Mouse (Mus musculus): ENCODE measurements at regions not wholly inside any gene's neighbourhood (a gene's known extent, or its start where the extent isn't known, plus 50 kb on each side); places are given as distances from the start of the nearest gene placed in this dataset.
"Not testable (repeated sequence)": the region's sequence is repeated elsewhere in the genome, so short reads cannot be mapped to it uniquely, and the experiment has no call there.

GRCm38 (mm10) chr4:51599984-51600747 is 383.7 kb downstream of the Cylc2 start:
- ATAC-seq (replicated peaks; ENCODE audit: low FRiP score) = no peak
- no peak for DNase-seq (ENCODE audit: low spot score)
- no peaks in the 10 kb centered on the region for H3K36me3 ChIP-seq (ENCODE audit: control insufficient read depth, insufficient read depth, low read length)
- no peak overlapping the region for H3K4me3 ChIP-seq (ENCODE audit: low read depth, low read length)
- no peaks in the 10 kb centered on the region for H3K4me1 ChIP-seq (replicated peaks; ENCODE audit: control insufficient read depth, insufficient read depth, low read length)
- no peak overlapping the region for H3K9ac ChIP-seq (ENCODE audit: low read length)
- H3K27me3 ChIP-seq (ENCODE audit: control insufficient read depth, insufficient read depth, low read length) = no peaks in the 10 kb centered on the region
- WGBS = 91% methylated on average over 6 of the region's 6 CpGs
- no peak overlapping the region for H3K27ac ChIP-seq (ENCODE audit: low read depth, low read length)
- H3K4me2 ChIP-seq (ENCODE audit: low read depth, low read length, severe bottlenecking) = no peak overlapping the region
- no peaks in the 10 kb centered on the region for H3K9me3 ChIP-seq (ENCODE audit: control insufficient read depth, low read length)

- WGBS = 64% methylated on average over 3 of the region's 3 CpGs
- DNase-seq (ENCODE audit: low spot score) = no peak
Observed at GRCm38 (mm10) chr4:51627289-51627688, 410.8 kb downstream of the Cylc2 start.

GRCm38 (mm10) chr4:51633471-51633870 is 417.0 kb downstream of the Cylc2 start:
- no peaks in the 10 kb centered on the region for H3K4me1 ChIP-seq (replicated peaks; ENCODE audit: control insufficient read depth, insufficient read depth, low read length)
- no peaks in the 10 kb centered on the region for H3K27me3 ChIP-seq (ENCODE audit: control insufficient read depth, insufficient read depth, low read length)
- DNase-seq (ENCODE audit: low spot score) (no peak), ATAC-seq (replicated peaks; ENCODE audit: low FRiP score) (no peak)
- no peak overlapping the region for H3K27ac ChIP-seq (ENCODE audit: low read depth, low read length)
- H3K4me3 ChIP-seq (ENCODE audit: low read depth, low read length) = no peak overlapping the region
- no peaks in the 10 kb centered on the region for H3K36me3 ChIP-seq (ENCODE audit: control insufficient read depth, insufficient read depth, low read length)
- H3K9me3 ChIP-seq (ENCODE audit: control insufficient read depth, low read length) = no peaks in the 10 kb centered on the region
- H3K9ac ChIP-seq (ENCODE audit: low read length) = no peak overlapping the region
- no peak overlapping the region for H3K4me2 ChIP-seq (ENCODE audit: low read depth, low read length, severe bottlenecking)
- 88% methylated on average over 1 of the region's 1 CpGs for WGBS

More at GRCm38 (mm10) chr4:51627289-51627688, 410.8 kb downstream of the Cylc2 start:
- H3K9me3 ChIP-seq (ENCODE audit: control insufficient read depth, low read length) = no peaks in the 10 kb centered on the region
- no peaks in the 10 kb centered on the region for H3K36me3 ChIP-seq (ENCODE audit: control insufficient read depth, insufficient read depth, low read length)
- H3K9ac ChIP-seq (ENCODE audit: low read length) = no peak overlapping the region
- no peak for ATAC-seq (replicated peaks; ENCODE audit: low FRiP score)
- H3K4me1 ChIP-seq (replicated peaks; ENCODE audit: control insufficient read depth, insufficient read depth, low read length) = no peaks in the 10 kb centered on the region
- no peak overlapping the region for H3K27ac ChIP-seq (ENCODE audit: low read depth, low read length)
- no peaks in the 10 kb centered on the region for H3K27me3 ChIP-seq (ENCODE audit: control insufficient read depth, insufficient read depth, low read length)
- no peak overlapping the region for H3K4me2 ChIP-seq (ENCODE audit: low read depth, low read length, severe bottlenecking)
- H3K4me3 ChIP-seq (ENCODE audit: low read depth, low read length) = no peak overlapping the region

- Histone ChIP-seq H3K4me3 (ENCODE audit: low read depth, low read length) (no peak overlapping the region), H3K27me3 (ENCODE audit: control insufficient read depth, insufficient read depth, low read length) (no peaks in the 10 kb centered on the region), H3K9me3 (ENCODE audit: control insufficient read depth, low read length) (no peaks in the 10 kb centered on the region), H3K36me3 (ENCODE audit: control insufficient read depth, insufficient read depth, low read length) (no peaks in the 10 kb centered on the region), H3K9ac (ENCODE audit: low read length) (no peak overlapping the region), H3K27ac (ENCODE audit: low read depth, low read length) (no peak overlapping the region), H3K4me1 (replicated peaks; ENCODE audit: control insufficient read depth, insufficient read depth, low read length) (no peaks in the 10 kb centered on the region), H3K4me2 (ENCODE audit: low read depth, low read length, severe bottlenecking) (no peak overlapping the region)
- ATAC-seq (replicated peaks; ENCODE audit: low FRiP score) (no peak), DNase-seq (ENCODE audit: low spot score) (no peak)
- WGBS = 84% methylated on average over 2 of the region's 2 CpGs
Observed at GRCm38 (mm10) chr4:51657325-51657724, 440.8 kb downstream of the Cylc2 start.

- Histone ChIP-seq H3K27ac (ENCODE audit: low read depth, low read length) (no peak overlapping the region), H3K36me3 (ENCODE audit: control insufficient read depth, insufficient read depth, low read length) (no peaks in the 10 kb centered on the region), H3K27me3 (ENCODE audit: control insufficient read depth, insufficient read depth, low read length) (no peaks in the 10 kb centered on the region), H3K4me1 (replicated peaks; ENCODE audit: control insufficient read depth, insufficient read depth, low read length) (no peaks in the 10 kb centered on the region), H3K9ac (ENCODE audit: low read length) (no peak overlapping the region), H3K4me2 (ENCODE audit: low read depth, low read length, severe bottlenecking) (no peak overlapping the region), H3K9me3 (ENCODE audit: control insufficient read depth, low read length) (no peaks in the 10 kb centered on the region), H3K4me3 (ENCODE audit: low read depth, low read length) (no peak overlapping the region)
- ATAC-seq (replicated peaks; ENCODE audit: low FRiP score) (no peak), DNase-seq (ENCODE audit: low spot score) (no peak)
Observed at GRCm38 (mm10) chr4:51658286-51658685, 441.8 kb downstream of the Cylc2 start.

GRCm38 (mm10) chr4:51671516-51671915 is 455.0 kb downstream of the Cylc2 start:
- H3K9ac ChIP-seq (ENCODE audit: low read length) = no peak overlapping the region
- H3K27me3 ChIP-seq (ENCODE audit: control insufficient read depth, insufficient read depth, low read length) = no peaks in the 10 kb centered on the region
- no peak overlapping the region for H3K4me3 ChIP-seq (ENCODE audit: low read depth, low read length)
- H3K36me3 ChIP-seq (ENCODE audit: control insufficient read depth, insufficient read depth, low read length) = no peaks in the 10 kb centered on the region
- no peak overlapping the region for H3K27ac ChIP-seq (ENCODE audit: low read depth, low read length)
- DNase-seq (ENCODE audit: low spot score) = no peak
- no peaks in the 10 kb centered on the region for H3K9me3 ChIP-seq (ENCODE audit: control insufficient read depth, low read length)
- H3K4me2 ChIP-seq (ENCODE audit: low read depth, low read length, severe bottlenecking) = no peak overlapping the region
- no peaks in the 10 kb centered on the region for H3K4me1 ChIP-seq (replicated peaks; ENCODE audit: control insufficient read depth, insufficient read depth, low read length)
- 87% methylated on average over 2 of the region's 2 CpGs for WGBS
- ATAC-seq (replicated peaks; ENCODE audit: low FRiP score) = no peak

GRCm38 (mm10) chr4:51674406-51674805 is 457.9 kb downstream of the Cylc2 start:
- WGBS = 95% methylated on average over 1 of the region's 1 CpGs
- no peaks in the 10 kb centered on the region for H3K27me3 ChIP-seq (ENCODE audit: control insufficient read depth, insufficient read depth, low read length)

GRCm38 (mm10) chr4:51679097-51679496 is 462.6 kb downstream of the Cylc2 start:
- no peak overlapping the region for H3K4me2 ChIP-seq (ENCODE audit: low read depth, low read length, severe bottlenecking)
- H3K36me3 ChIP-seq (ENCODE audit: control insufficient read depth, insufficient read depth, low read length) = no peaks in the 10 kb centered on the region
- no peak overlapping the region for H3K27ac ChIP-seq (ENCODE audit: low read depth, low read length)
- DNase-seq (ENCODE audit: low spot score) (no peak), ATAC-seq (replicated peaks; ENCODE audit: low FRiP score) (no peak)
- H3K9me3 ChIP-seq (ENCODE audit: control insufficient read depth, low read length) = no peaks in the 10 kb centered on the region
- H3K4me1 ChIP-seq (replicated peaks; ENCODE audit: control insufficient read depth, insufficient read depth, low read length) = no peaks in the 10 kb centered on the region
- WGBS = 83% methylated on average over 2 of the region's 2 CpGs
- no peaks in the 10 kb centered on the region for H3K27me3 ChIP-seq (ENCODE audit: control insufficient read depth, insufficient read depth, low read length)
- no peak overlapping the region for H3K4me3 ChIP-seq (ENCODE audit: low read depth, low read length)
- H3K9ac ChIP-seq (ENCODE audit: low read length) = no peak overlapping the region

More at GRCm38 (mm10) chr4:51674406-51674805, 457.9 kb downstream of the Cylc2 start:
- no peak for ATAC-seq (replicated peaks; ENCODE audit: low FRiP score)
- Histone ChIP-seq H3K4me2 (ENCODE audit: low read depth, low read length, severe bottlenecking) (no peak overlapping the region), H3K36me3 (ENCODE audit: control insufficient read depth, insufficient read depth, low read length) (no peaks in the 10 kb centered on the region), H3K27ac (ENCODE audit: low read depth, low read length) (no peak overlapping the region), H3K9me3 (ENCODE audit: control insufficient read depth, low read length) (no peaks in the 10 kb centered on the region), H3K4me1 (replicated peaks; ENCODE audit: control insufficient read depth, insufficient read depth, low read length) (no peaks in the 10 kb centered on the region), H3K9ac (ENCODE audit: low read length) (no peak overlapping the region), H3K4me3 (ENCODE audit: low read depth, low read length) (no peak overlapping the region)
- DNase-seq (ENCODE audit: low spot score) = no peak

GRCm38 (mm10) chr4:51683345-51683744 is 466.9 kb downstream of the Cylc2 start:
- not testable (repeated sequence) for H3K36me3 ChIP-seq (ENCODE audit: control insufficient read depth, insufficient read depth, low read length); H3K27me3 ChIP-seq (ENCODE audit: control insufficient read depth, insufficient read depth, low read length); DNase-seq (ENCODE audit: low spot score); H3K27ac ChIP-seq (ENCODE audit: low read depth, low read length); H3K9ac ChIP-seq (ENCODE audit: low read length); H3K9me3 ChIP-seq (ENCODE audit: control insufficient read depth, low read length); H3K4me2 ChIP-seq (ENCODE audit: low read depth, low read length, severe bottlenecking); ATAC-seq (replicated peaks; ENCODE audit: low FRiP score); H3K4me3 ChIP-seq (ENCODE audit: low read depth, low read length); H3K4me1 ChIP-seq (replicated peaks; ENCODE audit: control insufficient read depth, insufficient read depth, low read length)
